8 mouse cellular contexts compared by ENCODE assay signal in genomic region chr7:28925317-28925716, GRCm38 (mm10). TPM values are rescaled to one million over a fixed set of nuclear protein-coding genes. Genes with fewer than 3 reads are reported as not detected.
A peak's percentile ranks its signal among the peaks of the same experiment; 100 is the strongest.
DNase-seq lines count a peak whose midpoint lies in the region; ATAC-seq and TF ChIP-seq lines count a peak whose summit lies in the region.

No protein-coding gene starts in this region.

- ATAC-seq in limb, embryonic 12.5 days (ENCODE audit: insufficient number of reproducible peaks, insufficient read depth, low FRiP score, low TSS enrichment, low read depth): no peak
- ATAC-seq in neural tube, embryonic 13.5 days (ENCODE audit: low read depth): no peak
- no peak for ATAC-seq in forebrain, postnatal 0 days

- no peak overlapping the region for H3K4me3 ChIP-seq in limb, embryonic 12.5 days (replicated peaks)
- H3K4me3 ChIP-seq in neural tube, embryonic 13.5 days: no peak overlapping the region
- no peak overlapping the region for H3K4me3 ChIP-seq in forebrain, postnatal 0 days (ENCODE audit: low read depth, low read length)

- DNase-seq in ZHBTc4 (ENCODE audit: low read depth, low spot score): peak; percentile 50
- DNase-seq in embryo, embryonic 11 days: peak; percentile 66
- DNase-seq in heart, postnatal 25 days (ENCODE audit: low spot score): peak; percentile 78
- no peak for DNase-seq in cerebellum, adult 9-10 months
- no peak for DNase-seq in thymus, adult 18-20 months
- DNase-seq in forebrain, postnatal 0 days: no peak

- 0 out of 2 replicates have a peak overlapping the region, but pooled peaks have one; percentile 15 for H3K4me2 ChIP-seq in limb, embryonic 12.5 days
- H3K4me2 ChIP-seq in neural tube, embryonic 13.5 days: no peak overlapping the region
- no peak overlapping the region for H3K4me2 ChIP-seq in forebrain, postnatal 0 days (ENCODE audit: low read depth)

- WGBS in limb, embryonic 12.5 days: 35% methylated on average over 9 of the region's 9 CpGs
- WGBS in neural tube, embryonic 13.5 days: 47% methylated on average over 9 of the region's 9 CpGs
- 52% methylated on average over 9 of the region's 9 CpGs for WGBS in forebrain, postnatal 0 days

- H3K27me3 ChIP-seq in limb, embryonic 12.5 days: no peaks in the 10 kb centered on the region
- no peaks in the 10 kb centered on the region for H3K27me3 ChIP-seq in neural tube, embryonic 13.5 days
- H3K27me3 ChIP-seq in forebrain, postnatal 0 days (ENCODE audit: insufficient read depth, low read length): no peaks in the 10 kb centered on the region

- peak overlapping the region; percentile 97 for H3K27ac ChIP-seq in limb, embryonic 12.5 days
- peak overlapping the region; percentile 65 for H3K27ac ChIP-seq in neural tube, embryonic 13.5 days (replicated peaks)
- H3K27ac ChIP-seq in forebrain, postnatal 0 days (ENCODE audit: low read depth, low read length): no peak overlapping the region

- peaks cover 80% of the 10 kb centered on the region for H3K4me1 ChIP-seq in limb, embryonic 12.5 days (replicated peaks)
- H3K4me1 ChIP-seq in neural tube, embryonic 13.5 days (replicated peaks): peaks cover 83% of the 10 kb centered on the region
- peaks cover 14% of the 10 kb centered on the region for H3K4me1 ChIP-seq in forebrain, postnatal 0 days (ENCODE audit: insufficient read depth)

- H3K36me3 ChIP-seq in limb, embryonic 12.5 days: peaks cover 9% of the 10 kb centered on the region
- H3K36me3 ChIP-seq in neural tube, embryonic 13.5 days: no peaks in the 10 kb centered on the region
- no peaks in the 10 kb centered on the region for H3K36me3 ChIP-seq in forebrain, postnatal 0 days (ENCODE audit: insufficient read depth)

- no peaks in the 10 kb centered on the region for H3K9me3 ChIP-seq in limb, embryonic 12.5 days
- no peaks in the 10 kb centered on the region for H3K9me3 ChIP-seq in neural tube, embryonic 13.5 days
- no peaks in the 10 kb centered on the region for H3K9me3 ChIP-seq in forebrain, postnatal 0 days (ENCODE audit: low read length)

- intact Hi-C loops in heart, postnatal 25 days (cut with DNase I): no loop called here

- no peak overlapping the region for H3K9ac ChIP-seq in limb, embryonic 12.5 days (replicated peaks)
- no peak overlapping the region for H3K9ac ChIP-seq in neural tube, embryonic 13.5 days
- no peak overlapping the region for H3K9ac ChIP-seq in forebrain, postnatal 0 days

- no peak for TF ChIP-seq CTCF in forebrain, postnatal 0 days (IDR thresholded peaks at IDR 0.05; ENCODE audit: low read depth)

RNA-seq across cellular contexts. Expression of gene Actn4, which starts 36.8 kb away (rescaled TPM):
- 100 to 1,000 TPM in 1 of 2 experiments, 10 to 100 TPM in 1; 77.0 to 101 TPM for total RNA-seq in heart, postnatal 25 days (2021)
- polyA plus RNA-seq in limb, embryonic 12.5 days (2016; fragmentation: Nextera tagmentation; extraction: Ambion mirVana): 269 and 283 TPM in 2 replicates
- polyA plus RNA-seq in neural tube, embryonic 13.5 days (2015; fragmentation: Nextera tagmentation; extraction: Ambion mirVana): 142 and 147 TPM in 2 replicates
- total RNA-seq in forebrain, postnatal 0 days (2014; rRNA removed): 45.1 and 71.2 TPM in 2 replicates
- 96.0 and 103 TPM in 2 replicates for polyA plus RNA-seq in forebrain, postnatal 0 days (2015; fragmentation: Nextera tagmentation; extraction: Ambion mirVana)

RNA-seq across cellular contexts. Expression of gene Capn12, which starts 44.1 kb away (rescaled TPM):
- total RNA-seq in heart, postnatal 25 days (2021): under 1 TPM; 0.08 to 0.22 TPM
- 0.26 and 0.29 TPM in 2 replicates for polyA plus RNA-seq in limb, embryonic 12.5 days (2016; fragmentation: Nextera tagmentation; extraction: Ambion mirVana)
- 0.29 and 0.55 TPM in 2 replicates for polyA plus RNA-seq in neural tube, embryonic 13.5 days (2015; fragmentation: Nextera tagmentation; extraction: Ambion mirVana)
- not detected in 2 replicates for total RNA-seq in forebrain, postnatal 0 days (2014; rRNA removed)
- 0.09 and 0.27 TPM in 2 replicates for polyA plus RNA-seq in forebrain, postnatal 0 days (2015; fragmentation: Nextera tagmentation; extraction: Ambion mirVana)

RNA-seq across cellular contexts. Expression of gene Eif3k, which starts 56.3 kb away (rescaled TPM):
- total RNA-seq in heart, postnatal 25 days (2021): 100 to 1,000 TPM; 148 to 164 TPM
- 438 and 440 TPM in 2 replicates for polyA plus RNA-seq in limb, embryonic 12.5 days (2016; fragmentation: Nextera tagmentation; extraction: Ambion mirVana)
- 352 and 359 TPM in 2 replicates for polyA plus RNA-seq in neural tube, embryonic 13.5 days (2015; fragmentation: Nextera tagmentation; extraction: Ambion mirVana)
- 360 and 399 TPM in 2 replicates for total RNA-seq in forebrain, postnatal 0 days (2014; rRNA removed)
- polyA plus RNA-seq in forebrain, postnatal 0 days (2015; fragmentation: Nextera tagmentation; extraction: Ambion mirVana): 318 and 368 TPM in 2 replicates

RNA-seq across cellular contexts. Expression of gene Map4k1, which starts 56.5 kb away (rescaled TPM):
- total RNA-seq in heart, postnatal 25 days (2021): 1 to 10 TPM in 1 of 2 experiments, under 1 TPM in 1; 0.44 to 1.3 TPM
- polyA plus RNA-seq in limb, embryonic 12.5 days (2016; fragmentation: Nextera tagmentation; extraction: Ambion mirVana): 10.9 and 11.9 TPM in 2 replicates
- 4.1 and 5.3 TPM in 2 replicates for polyA plus RNA-seq in neural tube, embryonic 13.5 days (2015; fragmentation: Nextera tagmentation; extraction: Ambion mirVana)
- total RNA-seq in forebrain, postnatal 0 days (2014; rRNA removed): 3.6 and 8.9 TPM in 2 replicates
- polyA plus RNA-seq in forebrain, postnatal 0 days (2015; fragmentation: Nextera tagmentation; extraction: Ambion mirVana): 18.8 and 18.9 TPM in 2 replicates

Comparison
In these comparisons a context has a peak if more than half of its experiments do, and no peak if none do; other contexts are left out.
1. DNase-seq: peak in ZHBTc4 (single experiment), embryo, embryonic 11 days (single experiment) and heart, postnatal 25 days (single experiment); none in cerebellum, adult 9-10 months (single experiment), thymus, adult 18-20 months (0 of 2) and forebrain, postnatal 0 days (single experiment).